Mouse (Mus musculus): ENCODE measurements around the gene Glrx. TPM values are rescaled to one million over a fixed set of nuclear protein-coding genes. Genes with fewer than 3 reads are reported as not detected.

Glrx gene
- polyA plus RNA-seq, 1 experiment from 2014 or later: 26.4 TPM

GRCm38 (mm10) chr13:75840752-75841285, 1.2 kb downstream of the Glrx start:
- Histone ChIP-seq H3K27ac (no peak overlapping the region), H3K9me3 (replicated peaks) (no peaks in the 10 kb centered on the region), H3K4me2 (peak overlapping the region; percentile 69), H3K9ac (peak overlapping the region; percentile 63), H3K4me3 (peak overlapping the region; percentile 45), H3K27me3 (no peaks in the 10 kb centered on the region), H3K4me1 (peaks cover 16% of the 10 kb centered on the region), H3K36me3 (ENCODE audit: poor library complexity, severe bottlenecking) (no peaks in the 10 kb centered on the region)
- no peak for ATAC-seq
- WGBS: 63% methylated on average over 6 of the region's 6 CpGs

GRCm38 (mm10) chr13:75841950-75842349, 2.3 kb downstream of the Glrx start:
- 73% methylated on average over 3 of the region's 3 CpGs for WGBS
- Histone ChIP-seq H3K9ac (no peak overlapping the region), H3K36me3 (ENCODE audit: poor library complexity, severe bottlenecking) (no peaks in the 10 kb centered on the region), H3K4me1 (peaks cover 16% of the 10 kb centered on the region), H3K9me3 (replicated peaks) (no peaks in the 10 kb centered on the region), H3K4me2 (peak overlapping the region; percentile 69), H3K4me3 (no peak overlapping the region), H3K27me3 (no peaks in the 10 kb centered on the region), H3K27ac (no peak overlapping the region)
- no peak for ATAC-seq

- Histone ChIP-seq H3K4me2 (no peak overlapping the region), H3K9me3 (replicated peaks) (no peaks in the 10 kb centered on the region), H3K27me3 (no peaks in the 10 kb centered on the region), H3K4me3 (no peak overlapping the region), H3K36me3 (ENCODE audit: poor library complexity, severe bottlenecking) (no peaks in the 10 kb centered on the region), H3K27ac (no peak overlapping the region), H3K9ac (no peak overlapping the region), H3K4me1 (peaks cover 16% of the 10 kb centered on the region)
- ATAC-seq: no peak
- WGBS: 94% methylated on average over 5 of the region's 5 CpGs
These were observed 3.7 kb downstream of the Glrx start for GRCm38 (mm10) chr13:75843331-75843730.

GRCm38 (mm10) chr13:75843993-75844683, 4.5 kb downstream of the Glrx start:
- H3K4me2 ChIP-seq: no peak overlapping the region
- no peak overlapping the region for H3K27ac ChIP-seq
- ATAC-seq: no peak
- WGBS: 90% methylated on average over 8 of the region's 8 CpGs
- H3K4me1 ChIP-seq: peaks cover 16% of the 10 kb centered on the region
- H3K27me3 ChIP-seq: no peaks in the 10 kb centered on the region
- no peaks in the 10 kb centered on the region for H3K36me3 ChIP-seq (ENCODE audit: poor library complexity, severe bottlenecking)
- H3K4me3 ChIP-seq: no peak overlapping the region
- no peaks in the 10 kb centered on the region for H3K9me3 ChIP-seq (replicated peaks)
- no peak overlapping the region for H3K9ac ChIP-seq

GRCm38 (mm10) chr13:75844833-75845518, 5.3 kb downstream of the Glrx start:
- ATAC-seq: no peak
- no peak overlapping the region for H3K4me3 ChIP-seq
- H3K9me3 ChIP-seq (replicated peaks): no peaks in the 10 kb centered on the region
- no peaks in the 10 kb centered on the region for H3K27me3 ChIP-seq
- H3K4me1 ChIP-seq: peaks cover 16% of the 10 kb centered on the region
- no peak overlapping the region for H3K27ac ChIP-seq
- H3K9ac ChIP-seq: no peak overlapping the region
- no peak overlapping the region for H3K4me2 ChIP-seq
- no peaks in the 10 kb centered on the region for H3K36me3 ChIP-seq (ENCODE audit: poor library complexity, severe bottlenecking)
- 97% methylated on average over 2 of the region's 2 CpGs for WGBS

- Histone ChIP-seq H3K9me3 (replicated peaks) (no peaks in the 10 kb centered on the region), H3K4me3 (no peak overlapping the region), H3K27ac (no peak overlapping the region), H3K4me2 (no peak overlapping the region), H3K36me3 (ENCODE audit: poor library complexity, severe bottlenecking) (no peaks in the 10 kb centered on the region), H3K4me1 (peaks cover 10% of the 10 kb centered on the region), H3K9ac (no peak overlapping the region), H3K27me3 (no peaks in the 10 kb centered on the region)
- 62% methylated on average over 4 of the region's 4 CpGs for WGBS
- no peak for ATAC-seq
These were observed 6.0 kb downstream of the Glrx start for GRCm38 (mm10) chr13:75845519-75846166.

- H3K27ac ChIP-seq: no peak overlapping the region
- WGBS: 90% methylated on average over 6 of the region's 6 CpGs
- H3K36me3 ChIP-seq (ENCODE audit: poor library complexity, severe bottlenecking): no peaks in the 10 kb centered on the region
- no peaks in the 10 kb centered on the region for H3K9me3 ChIP-seq (replicated peaks)
- no peak for ATAC-seq
- no peaks in the 10 kb centered on the region for H3K27me3 ChIP-seq
- H3K4me3 ChIP-seq: no peak overlapping the region
- no peak overlapping the region for H3K9ac ChIP-seq
- no peak overlapping the region for H3K4me2 ChIP-seq
- H3K4me1 ChIP-seq: no peaks in the 10 kb centered on the region; the same call in 1 of the 2 replicates
These were observed 7.4 kb downstream of the Glrx start for GRCm38 (mm10) chr13:75847027-75847426.

GRCm38 (mm10) chr13:75852027-75852426, 12.4 kb downstream of the Glrx start:
- WGBS: 90% methylated on average over 4 of the region's 4 CpGs
- no peak for ATAC-seq

GRCm38 (mm10) chr13:75853118-75853517, 13.4 kb downstream of the Glrx start:
- Histone ChIP-seq H3K4me3 (no peak overlapping the region), H3K27me3 (no peaks in the 10 kb centered on the region), H3K4me1 (no peaks in the 10 kb centered on the region), H3K9me3 (replicated peaks) (no peaks in the 10 kb centered on the region), H3K27ac (no peak overlapping the region), H3K4me2 (no peak overlapping the region), H3K36me3 (ENCODE audit: poor library complexity, severe bottlenecking) (no peaks in the 10 kb centered on the region), H3K9ac (no peak overlapping the region)
- 89% methylated on average over 3 of the region's 3 CpGs for WGBS
- no peak for ATAC-seq

More at GRCm38 (mm10) chr13:75852027-75852426, 12.4 kb downstream of the Glrx start:
- no peaks in the 10 kb centered on the region for H3K4me1 ChIP-seq
- no peak overlapping the region for H3K27ac ChIP-seq
- no peak overlapping the region for H3K4me2 ChIP-seq
- H3K9me3 ChIP-seq (replicated peaks): no peaks in the 10 kb centered on the region
- no peaks in the 10 kb centered on the region for H3K36me3 ChIP-seq (ENCODE audit: poor library complexity, severe bottlenecking)
- H3K9ac ChIP-seq: no peak overlapping the region
- no peak overlapping the region for H3K4me3 ChIP-seq
- H3K27me3 ChIP-seq: no peaks in the 10 kb centered on the region

- Histone ChIP-seq H3K27me3 (no peaks in the 10 kb centered on the region), H3K9ac (no peak overlapping the region), H3K27ac (no peak overlapping the region), H3K4me3 (no peak overlapping the region), H3K9me3 (replicated peaks) (no peaks in the 10 kb centered on the region), H3K4me1 (no peaks in the 10 kb centered on the region), H3K36me3 (ENCODE audit: poor library complexity, severe bottlenecking) (no peaks in the 10 kb centered on the region), H3K4me2 (no peak overlapping the region)
- WGBS: 79% methylated on average over 1 of the region's 1 CpGs
- no peak for ATAC-seq
These were observed 19.7 kb downstream of the Glrx start for GRCm38 (mm10) chr13:75859264-75859844.

- no peaks in the 10 kb centered on the region for H3K9me3 ChIP-seq (replicated peaks)
- H3K4me1 ChIP-seq: no peaks in the 10 kb centered on the region
- H3K36me3 ChIP-seq (ENCODE audit: poor library complexity, severe bottlenecking): peaks cover 17% of the 10 kb centered on the region
- no peak overlapping the region for H3K4me3 ChIP-seq
- ATAC-seq: peak; percentile 33; the same call in 1 of the 2 replicates
- H3K9ac ChIP-seq: no peak overlapping the region
- H3K27me3 ChIP-seq: no peaks in the 10 kb centered on the region
- no peak overlapping the region for H3K27ac ChIP-seq
- no peak overlapping the region for H3K4me2 ChIP-seq
These were observed 26.0 kb downstream of the Glrx start for GRCm38 (mm10) chr13:75865486-75866184.
